Mouse (Mus musculus) liver, adult 2 months (tissue): ENCODE data around the gene Rpl23.

Experiments
- CTCF ChIP-seq: fragments of 200-500 bp; IDR thresholded peaks from 2 replicates; pipeline ENCODE4 v1.5.1; 2011; ENCODE audit warnings: low read depth, low read length, control low read depth
- POLR2A ChIP-seq: fragments of 200-500 bp; IDR thresholded peaks from 2 replicates; pipeline ENCODE4 v1.6.1; 2011; ENCODE audit warnings: low read length, control low read depth; ENCODE audit not compliant: insufficient read depth; ENCODE audit errors: extremely low read depth

DNA sequence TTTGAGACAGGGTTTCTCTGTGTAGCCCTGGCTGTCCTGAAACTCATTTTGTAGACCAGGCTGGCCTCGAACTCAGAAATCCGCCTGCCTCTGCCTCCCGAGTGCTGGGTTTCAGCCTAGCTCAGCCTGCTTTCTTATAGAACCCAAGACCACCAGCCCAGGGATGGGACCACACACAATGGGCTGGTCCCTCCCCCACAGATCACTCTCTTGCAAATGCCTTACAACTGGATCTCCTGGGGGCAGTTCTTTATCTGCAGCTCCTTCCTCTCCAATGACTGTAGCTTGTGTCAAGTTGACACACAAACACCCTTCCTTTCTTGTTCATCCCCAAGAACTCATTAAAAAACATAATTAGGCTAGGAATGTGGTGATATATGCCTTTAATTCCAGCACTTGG, 5.7 kb upstream of the Rpl23 start:
- no peak for TF ChIP-seq CTCF
- no peak for TF ChIP-seq POLR2A
